Mouse (Mus musculus): ENCODE data around the gene Fam107b. TPM values are rescaled to one million over a fixed set of nuclear protein-coding genes. Genes with fewer than 3 reads are reported as not detected.

The Fam107b gene
- 36.0 and 36.3 TPM in 2 replicates for polyA plus RNA-seq (2014; fragmentation: Nextera tagmentation; extraction: Ambion mirVana)

DNA sequence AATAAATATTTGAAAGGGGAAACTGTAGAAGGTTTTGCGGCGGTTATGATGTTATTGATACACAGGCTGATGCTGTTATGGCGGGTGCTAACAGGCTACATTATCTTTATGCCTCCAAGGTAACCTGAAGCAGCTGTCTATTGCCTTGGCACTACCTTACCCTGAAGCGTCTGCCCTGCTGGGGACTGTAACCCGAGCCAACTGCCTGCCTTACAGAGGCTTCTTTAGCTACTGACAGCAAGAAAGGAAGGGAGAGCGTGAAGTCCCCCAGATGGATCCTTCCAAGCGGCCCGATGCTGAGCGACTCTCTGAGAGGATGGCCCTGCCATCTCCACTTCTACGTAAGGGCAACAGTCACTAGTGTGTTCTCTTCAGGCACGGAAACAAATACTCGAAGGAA is at the start of gene Fam107b:
Gene Fam107b, plus strand, starts transcription at position 303 of the 400 bp plus-strand sequence.
- DNase-seq (ENCODE audit: low spot score) (no peak), ATAC-seq (replicated peaks; ENCODE audit: low FRiP score) (no peak)
- Histone ChIP-seq H3K4me2 (no peak within 1 kb of the TSS), H3K27ac (ENCODE audit: low read depth, low read length) (no peak within 1 kb of the TSS), H3K9me3 (ENCODE audit: control insufficient read depth, low read length) (no peaks in the 10 kb centered on the region), H3K4me3 (ENCODE audit: low read depth, low read length) (no peak within 1 kb of the TSS), H3K36me3 (ENCODE audit: control insufficient read depth, insufficient read depth, low read length) (no peaks in the 10 kb centered on the region), H3K27me3 (replicated peaks; ENCODE audit: control insufficient read depth, insufficient read depth, low read length) (no peaks in the 10 kb centered on the region), H3K4me1 (replicated peaks; ENCODE audit: control insufficient read depth, insufficient read depth, low read length) (no peaks in the 10 kb centered on the region), H3K9ac (ENCODE audit: low read depth, low read length) (no peak within 1 kb of the TSS)
- 70% methylated on average over 12 of the region's 12 CpGs for WGBS

- WGBS: 69% methylated on average over 4 of the region's 4 CpGs
- Histone ChIP-seq H3K27ac (ENCODE audit: low read depth, low read length) (no peak overlapping the region), H3K4me3 (ENCODE audit: low read depth, low read length) (no peak overlapping the region), H3K9me3 (ENCODE audit: control insufficient read depth, low read length) (no peaks in the 10 kb centered on the region), H3K27me3 (replicated peaks; ENCODE audit: control insufficient read depth, insufficient read depth, low read length) (no peaks in the 10 kb centered on the region), H3K9ac (ENCODE audit: low read depth, low read length) (no peak overlapping the region), H3K36me3 (ENCODE audit: control insufficient read depth, insufficient read depth, low read length) (no peaks in the 10 kb centered on the region), H3K4me2 (no peak overlapping the region), H3K4me1 (replicated peaks; ENCODE audit: control insufficient read depth, insufficient read depth, low read length) (no peaks in the 10 kb centered on the region)
- ATAC-seq (replicated peaks; ENCODE audit: low FRiP score) (no peak), DNase-seq (ENCODE audit: low spot score) (no peak)
Measured at GRCm38 (mm10) chr2:3522558-3522957, 47.7 kb upstream of the Fam107b start.

- no peaks in the 10 kb centered on the region for H3K36me3 ChIP-seq (ENCODE audit: control insufficient read depth, insufficient read depth, low read length)
- ATAC-seq (replicated peaks; ENCODE audit: low FRiP score) (no peak), DNase-seq (ENCODE audit: low spot score) (no peak)
- H3K9ac ChIP-seq (ENCODE audit: low read depth, low read length): no peak overlapping the region
- H3K4me3 ChIP-seq (ENCODE audit: low read depth, low read length): no peak overlapping the region
- H3K27ac ChIP-seq (ENCODE audit: low read depth, low read length): no peak overlapping the region
- H3K4me1 ChIP-seq (replicated peaks; ENCODE audit: control insufficient read depth, insufficient read depth, low read length): no peaks in the 10 kb centered on the region
- no peaks in the 10 kb centered on the region for H3K27me3 ChIP-seq (replicated peaks; ENCODE audit: control insufficient read depth, insufficient read depth, low read length)
- H3K4me2 ChIP-seq: no peak overlapping the region
- WGBS: 68% methylated on average over 6 of the region's 6 CpGs
- H3K9me3 ChIP-seq (ENCODE audit: control insufficient read depth, low read length): no peaks in the 10 kb centered on the region
Measured at GRCm38 (mm10) chr2:3526288-3526687, 44.0 kb upstream of the Fam107b start.

DNA sequence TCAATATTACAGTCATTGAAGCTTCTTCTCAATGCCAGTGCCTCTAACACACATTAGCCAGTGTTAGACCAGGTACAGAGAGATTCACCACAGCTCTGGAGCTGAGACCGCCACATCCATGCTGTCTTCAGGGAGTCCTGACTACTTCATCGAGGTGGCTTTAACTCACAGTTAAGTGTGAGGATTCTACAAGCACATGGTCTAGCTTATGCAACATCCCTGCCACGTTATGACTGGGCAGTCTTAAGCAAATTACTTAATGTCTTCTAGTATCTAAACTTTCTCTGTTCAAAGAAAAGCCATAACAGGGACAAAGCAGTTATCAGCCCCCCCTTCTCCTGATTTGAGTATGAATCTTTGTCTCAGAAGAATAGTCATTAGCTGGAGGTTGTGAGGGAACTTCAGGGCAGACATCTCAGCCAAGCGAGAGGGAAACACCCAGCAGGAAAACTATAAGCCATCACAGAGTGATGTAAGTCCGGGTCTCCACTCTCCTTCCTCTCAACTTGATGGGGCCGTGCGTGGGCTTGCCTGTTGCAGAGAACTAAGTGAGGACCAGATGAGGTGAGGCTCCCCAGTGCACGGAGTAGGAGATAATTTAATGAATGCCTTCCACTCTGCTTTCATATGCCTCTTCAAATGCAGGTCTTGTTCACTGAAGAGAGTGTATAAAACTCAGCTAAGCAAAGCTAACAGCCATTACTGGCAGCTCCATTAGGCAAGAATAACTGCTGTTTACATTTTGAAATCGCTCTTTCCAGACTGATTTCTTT is 28.8 kb upstream of the Fam107b start:
- DNase-seq (ENCODE audit: low spot score) (no peak), ATAC-seq (replicated peaks; ENCODE audit: low FRiP score) (no peak)
- Histone ChIP-seq H3K9me3 (ENCODE audit: control insufficient read depth, low read length) (no peaks in the 10 kb centered on the region), H3K9ac (ENCODE audit: low read depth, low read length) (no peak overlapping the region), H3K4me2 (no peak overlapping the region), H3K4me3 (ENCODE audit: low read depth, low read length) (no peak overlapping the region), H3K4me1 (replicated peaks; ENCODE audit: control insufficient read depth, insufficient read depth, low read length) (no peaks in the 10 kb centered on the region; the same call in 1 of the 2 replicates), H3K27ac (ENCODE audit: low read depth, low read length) (no peak overlapping the region), H3K36me3 (ENCODE audit: control insufficient read depth, insufficient read depth, low read length) (no peaks in the 10 kb centered on the region), H3K27me3 (replicated peaks; ENCODE audit: control insufficient read depth, insufficient read depth, low read length) (no peaks in the 10 kb centered on the region)
- WGBS: 60% methylated on average over 9 of the region's 9 CpGs

DNA sequence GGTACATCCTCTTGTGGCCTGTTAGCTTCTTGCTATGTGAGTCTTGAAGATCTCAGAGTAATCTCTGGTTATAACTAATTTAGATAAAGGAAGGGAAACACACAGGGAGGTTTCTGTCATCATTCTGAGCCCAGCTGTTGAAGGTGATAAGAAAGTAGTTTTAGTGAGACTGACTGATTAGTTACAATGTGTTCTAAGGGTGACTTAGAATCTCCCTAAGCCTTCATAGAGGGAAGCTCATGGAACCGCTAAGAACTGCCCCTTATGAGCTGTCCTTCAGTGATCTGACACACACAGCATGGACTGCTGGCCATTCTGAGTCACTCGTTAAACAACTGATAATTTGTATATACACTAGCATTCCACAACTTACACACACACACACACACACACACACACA is 24.2 kb upstream of the Fam107b start:
- H3K9ac ChIP-seq (ENCODE audit: low read depth, low read length): no peak overlapping the region
- no peaks in the 10 kb centered on the region for H3K36me3 ChIP-seq (ENCODE audit: control insufficient read depth, insufficient read depth, low read length)
- H3K9me3 ChIP-seq (ENCODE audit: control insufficient read depth, low read length): no peaks in the 10 kb centered on the region
- no peak overlapping the region for H3K4me2 ChIP-seq
- no peak overlapping the region for H3K27ac ChIP-seq (ENCODE audit: low read depth, low read length)
- H3K4me3 ChIP-seq (ENCODE audit: low read depth, low read length): no peak overlapping the region
- no peaks in the 10 kb centered on the region for H3K27me3 ChIP-seq (replicated peaks; ENCODE audit: control insufficient read depth, insufficient read depth, low read length)
- 38% methylated on average over 2 of the region's 2 CpGs for WGBS
- DNase-seq (ENCODE audit: low spot score) (no peak), ATAC-seq (replicated peaks; ENCODE audit: low FRiP score) (peak; percentile 63; the same call in 1 of the 2 replicates)
- H3K4me1 ChIP-seq (replicated peaks; ENCODE audit: control insufficient read depth, insufficient read depth, low read length): no peaks in the 10 kb centered on the region; the same call in 1 of the 2 replicates

- ATAC-seq (replicated peaks; ENCODE audit: low FRiP score) (no peak), DNase-seq (ENCODE audit: low spot score) (no peak)
- H3K9ac ChIP-seq (ENCODE audit: low read depth, low read length): no peak overlapping the region
- H3K4me2 ChIP-seq: no peak overlapping the region
- no peaks in the 10 kb centered on the region for H3K36me3 ChIP-seq (ENCODE audit: control insufficient read depth, insufficient read depth, low read length)
- H3K4me1 ChIP-seq (replicated peaks; ENCODE audit: control insufficient read depth, insufficient read depth, low read length): no peaks in the 10 kb centered on the region; the same call in 1 of the 2 replicates
- no peaks in the 10 kb centered on the region for H3K27me3 ChIP-seq (replicated peaks; ENCODE audit: control insufficient read depth, insufficient read depth, low read length)
- no peaks in the 10 kb centered on the region for H3K9me3 ChIP-seq (ENCODE audit: control insufficient read depth, low read length)
- WGBS: 9% methylated on average over 4 of the region's 4 CpGs
- no peak overlapping the region for H3K4me3 ChIP-seq (ENCODE audit: low read depth, low read length)
- H3K27ac ChIP-seq (ENCODE audit: low read depth, low read length): no peak overlapping the region
Measured at GRCm38 (mm10) chr2:3546588-3546987, 23.7 kb upstream of the Fam107b start.

GRCm38 (mm10) chr2:3570606-3571005 is 318 bp downstream of the Fam107b start:
- H3K4me1 ChIP-seq (replicated peaks; ENCODE audit: control insufficient read depth, insufficient read depth, low read length): no peaks in the 10 kb centered on the region
- no peaks in the 10 kb centered on the region for H3K27me3 ChIP-seq (replicated peaks; ENCODE audit: control insufficient read depth, insufficient read depth, low read length)
- DNase-seq (ENCODE audit: low spot score) (no peak), ATAC-seq (replicated peaks; ENCODE audit: low FRiP score) (no peak)
- no peaks in the 10 kb centered on the region for H3K36me3 ChIP-seq (ENCODE audit: control insufficient read depth, insufficient read depth, low read length)
- H3K4me2 ChIP-seq: no peak overlapping the region
- no peaks in the 10 kb centered on the region for H3K9me3 ChIP-seq (ENCODE audit: control insufficient read depth, low read length)
- H3K27ac ChIP-seq (ENCODE audit: low read depth, low read length): no peak overlapping the region
- no peak overlapping the region for H3K4me3 ChIP-seq (ENCODE audit: low read depth, low read length)
- WGBS: 81% methylated on average over 11 of the region's 11 CpGs
- H3K9ac ChIP-seq (ENCODE audit: low read depth, low read length): no peak overlapping the region

DNA sequence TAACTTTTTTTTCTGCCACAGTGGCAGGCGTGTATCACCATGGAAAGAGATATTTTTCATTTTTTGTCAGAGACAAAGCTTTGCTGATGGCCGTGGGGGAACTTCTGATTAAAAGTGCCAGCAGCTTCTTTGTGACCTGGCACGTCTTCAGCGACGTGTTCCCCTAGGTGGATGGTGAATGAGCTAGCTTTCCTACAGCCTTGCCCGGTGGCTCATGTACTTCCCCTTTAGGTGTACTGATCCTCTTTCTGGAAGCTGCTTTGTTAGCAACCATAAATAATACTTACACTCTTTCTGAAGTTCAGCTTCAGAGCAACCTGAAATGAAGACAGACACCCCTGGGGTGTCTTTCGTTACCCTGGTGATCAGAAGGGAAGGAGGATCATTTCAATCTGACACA is 3.6 kb downstream of the Fam107b start:
- H3K36me3 ChIP-seq (ENCODE audit: control insufficient read depth, insufficient read depth, low read length): no peaks in the 10 kb centered on the region
- H3K9me3 ChIP-seq (ENCODE audit: control insufficient read depth, low read length): no peaks in the 10 kb centered on the region
- no peak overlapping the region for H3K4me3 ChIP-seq (ENCODE audit: low read depth, low read length)
- DNase-seq (ENCODE audit: low spot score) (no peak), ATAC-seq (replicated peaks; ENCODE audit: low FRiP score) (no peak)
- 65% methylated on average over 7 of the region's 7 CpGs for WGBS
- no peaks in the 10 kb centered on the region for H3K27me3 ChIP-seq (replicated peaks; ENCODE audit: control insufficient read depth, insufficient read depth, low read length)
- H3K9ac ChIP-seq (ENCODE audit: low read depth, low read length): no peak overlapping the region
- H3K4me1 ChIP-seq (replicated peaks; ENCODE audit: control insufficient read depth, insufficient read depth, low read length): no peaks in the 10 kb centered on the region
- H3K4me2 ChIP-seq: no peak overlapping the region
- H3K27ac ChIP-seq (ENCODE audit: low read depth, low read length): no peak overlapping the region

DNA sequence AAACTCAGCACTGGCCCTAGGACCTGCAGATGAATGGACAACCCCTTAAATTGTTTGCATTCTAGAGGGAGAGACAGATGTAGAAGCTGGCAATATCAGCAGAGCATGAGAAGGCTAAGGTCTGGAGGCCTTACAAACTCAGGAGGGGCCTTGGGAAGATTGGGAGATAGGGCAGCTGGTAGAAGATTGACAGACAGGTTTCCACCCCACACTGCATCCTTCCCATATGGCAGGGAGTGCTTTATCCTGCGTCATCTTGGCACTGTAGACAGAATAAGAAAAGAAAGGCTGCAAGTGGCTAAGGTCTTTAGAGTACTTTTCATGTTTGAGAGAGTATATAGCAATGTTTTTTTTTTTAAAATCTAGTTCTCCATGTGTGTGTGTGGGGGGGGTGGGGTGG is 4.9 kb downstream of the Fam107b start:
- WGBS: 82% methylated on average over 1 of the region's 1 CpGs
- Histone ChIP-seq H3K36me3 (ENCODE audit: control insufficient read depth, insufficient read depth, low read length) (no peaks in the 10 kb centered on the region), H3K4me1 (replicated peaks; ENCODE audit: control insufficient read depth, insufficient read depth, low read length) (no peaks in the 10 kb centered on the region), H3K27ac (ENCODE audit: low read depth, low read length) (no peak overlapping the region), H3K4me3 (ENCODE audit: low read depth, low read length) (no peak overlapping the region), H3K9me3 (ENCODE audit: control insufficient read depth, low read length) (no peaks in the 10 kb centered on the region), H3K4me2 (no peak overlapping the region), H3K27me3 (replicated peaks; ENCODE audit: control insufficient read depth, insufficient read depth, low read length) (no peaks in the 10 kb centered on the region), H3K9ac (ENCODE audit: low read depth, low read length) (no peak overlapping the region)
- no peak for ATAC-seq (replicated peaks; ENCODE audit: low FRiP score)
- DNase-seq (ENCODE audit: low spot score): no peak
